Mouse (Mus musculus): ENCODE data around the gene Cd4. TPM values are rescaled to one million over a fixed set of nuclear protein-coding genes. Genes with fewer than 3 reads are reported as not detected.
"Not testable (repeated sequence)": the region's sequence is repeated elsewhere in the genome, so short reads cannot be mapped to it uniquely, and the experiment has no call there.

Gene Cd4
- polyA plus RNA-seq, 1 experiment from 2014 or later, result 0.09 TPM

- H3K4me2 ChIP-seq (replicated peaks), result no peak overlapping the region
- H3K9ac ChIP-seq, result no peak overlapping the region
- no peak for ATAC-seq (ENCODE audit: insufficient number of reproducible peaks, insufficient read depth, low FRiP score, low TSS enrichment)
- no peak overlapping the region for H3K4me3 ChIP-seq
- peaks cover 11% of the 10 kb centered on the region for H3K4me1 ChIP-seq
- no peaks in the 10 kb centered on the region for H3K9me3 ChIP-seq
- H3K36me3 ChIP-seq, result no peaks in the 10 kb centered on the region
- 66% methylated on average over 10 of the region's 10 CpGs for WGBS
- no peak overlapping the region for H3K27ac ChIP-seq
- no peaks in the 10 kb centered on the region for H3K27me3 ChIP-seq
These were observed 12.9 kb upstream of the Cd4 start for GRCm38 (mm10) chr6:124900801-124901480.

GRCm38 (mm10) chr6:124900056-124900800 lies 12.2 kb upstream of the Cd4 start:
- WGBS, result 54% methylated on average over 8 of the region's 8 CpGs
- no peak overlapping the region for H3K4me2 ChIP-seq (replicated peaks)
- no peak overlapping the region for H3K9ac ChIP-seq
- H3K36me3 ChIP-seq, result no peaks in the 10 kb centered on the region
- H3K4me1 ChIP-seq, result peaks cover 9% of the 10 kb centered on the region
- no peaks in the 10 kb centered on the region for H3K9me3 ChIP-seq
- H3K4me3 ChIP-seq, result no peak overlapping the region
- ATAC-seq (ENCODE audit: insufficient number of reproducible peaks, insufficient read depth, low FRiP score, low TSS enrichment), result no peak
- no peak overlapping the region for H3K27ac ChIP-seq
- H3K27me3 ChIP-seq, result no peaks in the 10 kb centered on the region

GRCm38 (mm10) chr6:124898359-124898758 lies 10.3 kb upstream of the Cd4 start:
- H3K36me3 ChIP-seq, result no peaks in the 10 kb centered on the region
- no peak overlapping the region for H3K9ac ChIP-seq
- 54% methylated on average over 3 of the region's 3 CpGs for WGBS
- ATAC-seq (ENCODE audit: insufficient number of reproducible peaks, insufficient read depth, low FRiP score, low TSS enrichment), result no peak
- no peaks in the 10 kb centered on the region for H3K4me1 ChIP-seq
- no peak overlapping the region for H3K27ac ChIP-seq
- no peak overlapping the region for H3K4me3 ChIP-seq
- no peaks in the 10 kb centered on the region for H3K9me3 ChIP-seq
- no peak overlapping the region for H3K4me2 ChIP-seq (replicated peaks)
- no peaks in the 10 kb centered on the region for H3K27me3 ChIP-seq

GRCm38 (mm10) chr6:124894113-124894512 lies 6.1 kb upstream of the Cd4 start:
- H3K36me3 ChIP-seq; H3K4me1 ChIP-seq; H3K27ac ChIP-seq; H3K9me3 ChIP-seq; H3K27me3 ChIP-seq; ATAC-seq (ENCODE audit: insufficient number of reproducible peaks, insufficient read depth, low FRiP score, low TSS enrichment); H3K4me2 ChIP-seq (replicated peaks); H3K4me3 ChIP-seq; H3K9ac ChIP-seq: not testable (repeated sequence)
- 85% methylated on average over 2 of the region's 2 CpGs for WGBS

- Histone ChIP-seq H3K4me3 (no peak overlapping the region), H3K4me2 (replicated peaks) (no peak overlapping the region), H3K9me3 (no peaks in the 10 kb centered on the region), H3K27me3 (no peaks in the 10 kb centered on the region), H3K9ac (no peak overlapping the region), H3K27ac (no peak overlapping the region), H3K4me1 (no peaks in the 10 kb centered on the region), H3K36me3 (no peaks in the 10 kb centered on the region)
- WGBS, result 63% methylated on average over 6 of the region's 6 CpGs
- ATAC-seq (ENCODE audit: insufficient number of reproducible peaks, insufficient read depth, low FRiP score, low TSS enrichment), result no peak
These were observed 3.0 kb upstream of the Cd4 start for GRCm38 (mm10) chr6:124890997-124891396.

- no peak overlapping the region for H3K4me2 ChIP-seq (replicated peaks)
- H3K4me1 ChIP-seq, result no peaks in the 10 kb centered on the region
- H3K9ac ChIP-seq, result no peak overlapping the region
- 91% methylated on average over 6 of the region's 6 CpGs for WGBS
- H3K4me3 ChIP-seq, result no peak overlapping the region
- ATAC-seq (ENCODE audit: insufficient number of reproducible peaks, insufficient read depth, low FRiP score, low TSS enrichment), result no peak
- H3K27ac ChIP-seq, result no peak overlapping the region
- no peaks in the 10 kb centered on the region for H3K9me3 ChIP-seq
- H3K27me3 ChIP-seq, result no peaks in the 10 kb centered on the region
- H3K36me3 ChIP-seq, result no peaks in the 10 kb centered on the region
These were observed 619 bp upstream of the Cd4 start for GRCm38 (mm10) chr6:124888555-124889125.

GRCm38 (mm10) chr6:124885956-124886381 lies 2.1 kb downstream of the Cd4 start:
- no peaks in the 10 kb centered on the region for H3K36me3 ChIP-seq
- H3K9ac ChIP-seq, result no peak overlapping the region
- 90% methylated on average over 8 of the region's 8 CpGs for WGBS
- H3K4me3 ChIP-seq, result no peak overlapping the region
- ATAC-seq (ENCODE audit: insufficient number of reproducible peaks, insufficient read depth, low FRiP score, low TSS enrichment), result no peak
- no peak overlapping the region for H3K4me2 ChIP-seq (replicated peaks)
- H3K27me3 ChIP-seq, result no peaks in the 10 kb centered on the region
- H3K4me1 ChIP-seq, result no peaks in the 10 kb centered on the region
- H3K9me3 ChIP-seq, result no peaks in the 10 kb centered on the region
- no peak overlapping the region for H3K27ac ChIP-seq

- no peaks in the 10 kb centered on the region for H3K9me3 ChIP-seq
- no peak overlapping the region for H3K9ac ChIP-seq
- H3K27ac ChIP-seq, result no peak overlapping the region
- H3K4me3 ChIP-seq, result no peak overlapping the region
- H3K4me2 ChIP-seq (replicated peaks), result no peak overlapping the region
- 70% methylated on average over 10 of the region's 10 CpGs for WGBS
- no peak for ATAC-seq (ENCODE audit: insufficient number of reproducible peaks, insufficient read depth, low FRiP score, low TSS enrichment)
- H3K27me3 ChIP-seq, result no peaks in the 10 kb centered on the region
- no peaks in the 10 kb centered on the region for H3K36me3 ChIP-seq
- H3K4me1 ChIP-seq, result no peaks in the 10 kb centered on the region
These were observed 3.1 kb downstream of the Cd4 start for GRCm38 (mm10) chr6:124884714-124885500.

- no peak overlapping the region for H3K4me2 ChIP-seq (replicated peaks)
- no peaks in the 10 kb centered on the region for H3K36me3 ChIP-seq
- 78% methylated on average over 10 of the region's 10 CpGs for WGBS
- ATAC-seq (ENCODE audit: insufficient number of reproducible peaks, insufficient read depth, low FRiP score, low TSS enrichment), result no peak
- no peaks in the 10 kb centered on the region for H3K27me3 ChIP-seq
- H3K9ac ChIP-seq, result no peak overlapping the region
- no peak overlapping the region for H3K27ac ChIP-seq
- H3K4me1 ChIP-seq, result no peaks in the 10 kb centered on the region
- no peak overlapping the region for H3K4me3 ChIP-seq
- no peaks in the 10 kb centered on the region for H3K9me3 ChIP-seq
These were observed 4.7 kb downstream of the Cd4 start for GRCm38 (mm10) chr6:124883351-124883750.

- no peak overlapping the region for H3K4me3 ChIP-seq
- H3K27me3 ChIP-seq, result no peaks in the 10 kb centered on the region
- WGBS, result 90% methylated on average over 9 of the region's 9 CpGs
- H3K4me2 ChIP-seq (replicated peaks), result no peak overlapping the region
- ATAC-seq (ENCODE audit: insufficient number of reproducible peaks, insufficient read depth, low FRiP score, low TSS enrichment), result no peak
- H3K4me1 ChIP-seq, result no peaks in the 10 kb centered on the region
- H3K9ac ChIP-seq, result no peak overlapping the region
- H3K36me3 ChIP-seq, result no peaks in the 10 kb centered on the region
- H3K27ac ChIP-seq, result no peak overlapping the region
- H3K9me3 ChIP-seq, result no peaks in the 10 kb centered on the region
These were observed 6.2 kb downstream of the Cd4 start for GRCm38 (mm10) chr6:124881821-124882220.

- Histone ChIP-seq H3K9me3 (no peaks in the 10 kb centered on the region), H3K4me3 (no peak overlapping the region), H3K9ac (no peak overlapping the region), H3K27me3 (no peaks in the 10 kb centered on the region), H3K36me3 (no peaks in the 10 kb centered on the region), H3K4me2 (replicated peaks) (no peak overlapping the region), H3K27ac (no peak overlapping the region), H3K4me1 (no peaks in the 10 kb centered on the region)
- no peak for ATAC-seq (ENCODE audit: insufficient number of reproducible peaks, insufficient read depth, low FRiP score, low TSS enrichment)
- 47% methylated on average over 6 of the region's 6 CpGs for WGBS
These were observed 8.6 kb downstream of the Cd4 start for GRCm38 (mm10) chr6:124879390-124879789.

Data from embryonic facial prominence, embryonic 12.5 days (tissue).